Mouse (Mus musculus) intestine, embryonic 16.5 days (tissue): Measurements from ENCODE around the gene Clcc1. TPM values are rescaled to one million over a fixed set of nuclear protein-coding genes. Genes with fewer than 3 reads are reported as not detected.
A peak's percentile ranks its signal among the peaks of the same experiment; 100 is the strongest.

Source experiments
- ATAC-seq: fragments of 200-750 bp; cut with Nextera tagmentation; 2 replicates; pipeline ENCODE4 v1.8.0; 2017; ENCODE audit warnings: moderate TSS enrichment, moderate library complexity
- H3K27ac ChIP-seq: fragments of 300-500 bp; sonication (generic); 2 replicates; pipeline ENCODE4 v1.5.1; 2014; ENCODE audit warnings: mild to moderate bottlenecking, low read length
- H3K27me3 ChIP-seq: fragments of 300-500 bp; sonication (generic); replicated peaks from 2 replicates; pipeline ENCODE4 v1.6.1; 2014; ENCODE audit warnings: low read length, control low read depth, mixed read lengths; ENCODE audit not compliant: control insufficient read depth, insufficient read depth
- H3K36me3 ChIP-seq: fragments of 300-500 bp; sonication (generic); 2 replicates; pipeline ENCODE4 v1.6.1; 2014; ENCODE audit warnings: low read length, control low read depth; ENCODE audit not compliant: control insufficient read depth, insufficient read depth
- H3K4me1 ChIP-seq: fragments of 300-500 bp; sonication (generic); 2 replicates; pipeline ENCODE4 v1.6.1; 2014; ENCODE audit warnings: low read length, control low read depth, mixed read lengths; ENCODE audit not compliant: control insufficient read depth, insufficient read depth
- H3K4me2 ChIP-seq: fragments of 300-500 bp; sonication (generic); 2 replicates; pipeline ENCODE4 v1.6.1; 2014; ENCODE audit warnings: low read depth, low read length, control low read depth
- H3K4me3 ChIP-seq: fragments of 300-500 bp; sonication (generic); 2 replicates; pipeline ENCODE4 v1.5.1; 2014; ENCODE audit warnings: mild to moderate bottlenecking, low read length
- H3K9ac ChIP-seq: fragments of 300-500 bp; sonication (generic); 2 replicates; pipeline ENCODE4 v1.6.1; 2014; ENCODE audit warnings: low read depth, low read length
- H3K9me3 ChIP-seq: fragments of 300-500 bp; sonication (generic); 2 replicates; pipeline ENCODE4 v1.6.1; 2016; ENCODE audit warnings: low read length, control low read depth; ENCODE audit not compliant: control insufficient read depth
- WGBS: fragments of 180-500 bp; shearing (Covaris S2); extraction: QIAGEN DNeasy Blood & Tissue Kit; methylation state at CpG from one replicate; pipeline ENCODE4 v1.1.7; 2014; 5-methylcytosine and 5-hydroxymethylcytosine counted together
- polyA plus RNA-seq: library from polyadenylated mRNA; unstranded; fragments of >200 nt; fragmentation: Nextera tagmentation; extraction: Ambion mirVana; gene quantifications from 2 replicates; pipeline ENCODE4 v1.2.1, GENCODE M21; 2015

Gene Clcc1
- polyA plus RNA-seq, 1 experiment from 2014 or later, result 62.6 TPM

DNA sequence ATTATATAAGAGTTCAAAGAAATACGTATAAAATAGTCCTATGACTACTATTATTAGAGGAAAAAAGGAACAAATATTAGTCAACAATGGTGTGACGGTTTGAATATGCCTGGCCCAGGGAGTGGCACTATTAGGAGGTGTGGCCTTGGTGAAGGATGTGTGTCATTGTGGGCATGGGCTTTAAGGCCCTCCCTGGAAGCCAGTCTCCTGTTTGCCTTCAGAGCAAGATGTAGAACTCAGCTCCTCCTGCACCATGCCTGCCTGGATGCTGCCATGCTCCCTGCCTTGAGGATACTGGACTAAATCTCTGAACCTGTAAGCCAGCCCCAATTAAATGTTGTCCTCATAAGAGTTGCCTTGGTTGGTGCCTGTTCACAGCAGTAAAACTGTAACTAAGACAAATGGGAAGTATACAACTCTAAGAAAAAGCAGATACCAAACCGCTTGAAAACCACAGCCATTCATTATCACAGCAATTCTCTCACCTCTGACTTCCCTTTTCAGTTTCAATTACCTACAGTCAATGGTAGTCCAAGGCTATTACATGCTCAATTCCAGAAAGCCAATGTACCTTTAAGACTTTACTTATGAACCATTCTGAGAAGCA is 64.3 kb downstream of the Clcc1 start:
- Histone ChIP-seq H3K4me3 (no peak overlapping the region), H3K27ac (no peak overlapping the region), H3K4me2 (no peak overlapping the region), H3K4me1 (peaks cover 23% of the 10 kb centered on the region), H3K27me3 (no peaks in the 10 kb centered on the region), H3K36me3 (no peaks in the 10 kb centered on the region), H3K9me3 (no peaks in the 10 kb centered on the region), H3K9ac (no peak overlapping the region)
- no peak for ATAC-seq
- 82% methylated on average over 3 of the region's 3 CpGs for WGBS

DNA sequence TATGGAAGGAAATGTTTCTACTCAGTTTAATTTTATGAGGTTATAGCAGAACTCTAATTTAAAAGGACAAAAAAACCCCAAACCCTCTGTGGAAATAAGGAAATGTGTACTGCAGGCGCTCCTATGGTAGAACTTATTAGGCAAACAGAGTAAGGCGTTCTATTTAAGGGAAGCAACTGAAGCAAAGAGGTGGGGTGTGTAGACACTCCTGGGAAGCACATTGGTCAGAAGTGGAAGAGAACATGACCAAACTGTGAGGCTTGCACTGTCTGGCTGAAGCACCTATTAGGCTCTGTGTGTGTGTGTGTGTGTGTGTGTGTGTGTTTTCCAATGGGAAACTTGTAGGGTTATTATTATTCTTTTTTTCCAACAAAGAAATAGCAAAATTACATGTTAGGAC is 65.6 kb downstream of the Clcc1 start:
- Histone ChIP-seq H3K27ac (no peak overlapping the region), H3K36me3 (no peaks in the 10 kb centered on the region), H3K4me2 (no peak overlapping the region), H3K9me3 (no peaks in the 10 kb centered on the region), H3K4me3 (no peak overlapping the region), H3K4me1 (peaks cover 15% of the 10 kb centered on the region), H3K27me3 (no peaks in the 10 kb centered on the region), H3K9ac (no peak overlapping the region)
- ATAC-seq, result no peak
- 58% methylated on average over 2 of the region's 2 CpGs for WGBS

DNA sequence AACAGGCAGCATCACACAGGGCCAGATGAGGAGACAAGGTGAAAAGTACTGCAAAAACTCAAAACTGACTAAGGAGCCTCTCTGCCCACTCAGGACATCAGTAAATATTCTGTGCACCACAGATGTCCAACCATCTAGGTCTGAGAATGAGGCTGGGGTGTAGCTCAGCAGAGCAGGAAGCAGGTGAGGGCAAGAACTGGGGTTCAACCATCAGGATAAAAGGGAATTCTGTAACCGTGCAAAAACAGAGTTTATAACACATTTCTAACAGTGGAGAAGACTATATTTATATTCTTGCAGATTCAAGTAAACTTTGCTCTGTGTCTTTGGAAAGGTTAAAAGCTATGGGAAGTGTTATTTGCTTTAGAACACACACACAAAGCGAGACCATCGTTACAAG is 66.0 kb downstream of the Clcc1 start:
- ATAC-seq, result no peak
- no peaks in the 10 kb centered on the region for H3K27me3 ChIP-seq
- no peaks in the 10 kb centered on the region for H3K9me3 ChIP-seq
- H3K27ac ChIP-seq, result no peak overlapping the region
- H3K4me1 ChIP-seq, result peaks cover 15% of the 10 kb centered on the region
- H3K36me3 ChIP-seq, result no peaks in the 10 kb centered on the region
- peak overlapping the region; percentile 71; the same call in 1 of the 2 replicates for H3K4me2 ChIP-seq
- WGBS, result 58% methylated on average over 3 of the region's 3 CpGs
- no peak overlapping the region for H3K4me3 ChIP-seq
- no peak overlapping the region for H3K9ac ChIP-seq

DNA sequence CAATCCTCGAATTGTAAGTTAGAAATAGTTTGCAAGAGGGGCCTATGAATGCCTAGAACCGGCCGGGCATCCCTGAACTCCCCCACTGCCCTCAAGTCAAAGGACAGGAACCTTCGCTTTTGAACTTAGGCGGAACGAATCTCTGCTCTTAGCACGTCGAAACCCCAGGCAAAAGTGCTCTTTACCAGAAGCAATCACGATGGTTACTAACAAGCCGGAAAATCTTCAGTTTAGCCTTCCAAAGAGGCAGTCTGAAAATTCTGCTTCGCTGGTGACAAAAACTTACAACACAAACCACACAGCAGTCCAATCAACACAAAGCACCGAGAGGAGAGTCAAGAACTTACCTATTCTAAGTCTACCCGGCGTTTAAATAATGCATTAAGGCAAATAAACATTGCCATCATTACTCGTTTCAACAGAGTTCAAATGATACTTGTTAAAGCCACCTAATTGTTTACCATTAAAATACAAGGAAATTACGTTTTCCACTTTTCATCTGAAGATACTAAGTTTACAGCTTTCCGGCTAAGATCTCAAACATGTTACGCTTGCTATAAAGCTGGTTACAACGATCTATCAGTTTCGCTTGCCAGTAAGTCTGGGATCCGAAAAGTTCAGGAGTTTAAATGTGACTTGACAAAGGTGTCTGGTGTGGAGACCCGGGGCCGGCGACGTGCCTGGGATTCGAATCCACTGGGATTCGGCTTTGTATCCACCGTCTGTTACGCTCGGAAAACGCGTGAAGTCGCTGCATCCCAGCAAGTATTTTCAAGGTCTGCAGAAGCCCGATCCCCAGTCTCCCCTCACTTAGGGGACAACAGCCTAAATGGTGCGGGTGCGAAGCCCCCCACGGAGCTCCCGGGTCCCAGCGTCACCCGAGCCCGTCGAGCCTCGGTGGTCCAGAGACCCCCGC is 67.6 kb downstream of the Clcc1 start:
- H3K27me3 ChIP-seq, result no peaks in the 10 kb centered on the region
- H3K9ac ChIP-seq, result peak overlapping the region; percentile 87
- H3K36me3 ChIP-seq, result no peaks in the 10 kb centered on the region
- WGBS, result under 1% methylated on average over 44 of the region's 44 CpGs
- peaks cover 15% of the 10 kb centered on the region for H3K4me1 ChIP-seq
- no peaks in the 10 kb centered on the region for H3K9me3 ChIP-seq
- H3K4me3 ChIP-seq, result peak overlapping the region; percentile 75
- peak overlapping the region; percentile 71 for H3K4me2 ChIP-seq
- ATAC-seq, result peak; percentile 43
- H3K27ac ChIP-seq, result peak overlapping the region; percentile 94

DNA sequence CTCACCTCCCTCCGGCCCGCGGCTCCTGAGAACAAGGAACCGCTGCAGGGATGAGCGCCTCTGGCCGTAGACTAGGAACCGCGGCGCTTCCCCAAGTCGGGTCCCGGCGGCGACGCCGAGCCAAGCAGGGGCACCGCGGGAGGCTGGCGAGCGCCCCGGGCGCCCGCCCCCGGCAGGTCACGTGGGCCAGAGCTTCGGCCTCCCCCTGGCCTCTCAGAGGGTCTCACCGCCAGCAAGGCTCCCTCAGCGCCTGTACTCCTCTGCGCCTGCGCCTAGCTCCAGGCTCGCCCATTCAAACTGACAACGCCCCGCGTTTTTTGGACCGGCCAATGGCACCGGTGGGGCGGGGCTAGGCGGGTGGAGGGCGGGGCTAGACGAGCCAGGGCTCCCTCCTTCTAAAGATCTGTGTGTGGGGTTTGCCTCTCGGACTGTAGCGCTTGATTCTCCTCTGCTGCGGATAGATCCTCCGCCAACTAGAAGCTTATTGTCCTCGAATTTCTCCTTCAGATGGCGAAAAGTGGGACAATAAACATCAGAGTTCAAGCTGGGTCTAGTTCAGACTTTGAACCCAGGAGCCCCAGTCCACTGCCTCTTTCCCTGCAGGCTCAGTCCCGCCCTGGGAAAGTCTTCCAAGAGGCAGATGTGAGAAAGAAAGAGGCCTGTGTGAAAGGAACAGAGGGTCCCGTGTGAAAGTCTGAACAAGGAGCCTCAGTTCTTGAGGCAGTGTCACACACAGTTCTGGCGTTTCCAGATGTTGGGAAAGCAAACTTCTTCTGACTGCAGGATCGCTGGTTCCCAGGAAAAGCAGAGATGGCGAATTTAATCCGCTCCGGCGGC is 68.5 kb downstream of the Clcc1 start, which contains the start of gene Gpsm2:
TSS of gene Gpsm2 (minus strand) at position 274 of the 837 bp plus-strand sequence.
- Histone ChIP-seq H3K27ac (peak within 1 kb of the TSS; percentile 94), H3K36me3 (no peaks in the 10 kb centered on the region), H3K4me2 (peak within 1 kb of the TSS; percentile 71), H3K4me1 (peaks cover 15% of the 10 kb centered on the region), H3K27me3 (no peaks in the 10 kb centered on the region), H3K4me3 (peak within 1 kb of the TSS; percentile 75), H3K9ac (peak within 1 kb of the TSS; percentile 87), H3K9me3 (no peaks in the 10 kb centered on the region)
- ATAC-seq, result peak; percentile 98
- 4% methylated on average over 46 of the region's 53 CpGs for WGBS

DNA sequence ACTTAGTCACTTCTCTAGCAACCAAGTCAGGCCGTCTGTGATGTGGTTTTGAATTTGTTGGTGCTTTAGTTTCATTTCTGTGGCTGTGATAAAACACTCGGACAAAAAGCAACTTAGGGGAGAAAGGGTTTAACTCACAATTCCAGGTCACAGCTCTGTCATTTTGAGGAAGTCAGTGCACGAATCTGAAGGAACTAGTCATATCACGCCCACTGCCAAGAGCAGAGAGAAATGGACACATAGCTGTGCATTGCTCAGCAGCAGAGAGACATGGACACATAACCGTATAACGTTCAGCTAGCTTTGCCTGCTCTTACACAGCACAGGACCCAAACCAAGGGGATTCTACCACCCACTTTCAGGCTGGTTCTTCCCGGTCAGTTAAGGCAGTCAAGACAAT is 72.7 kb downstream of the Clcc1 start:
- Histone ChIP-seq H3K9me3 (no peaks in the 10 kb centered on the region), H3K4me3 (no peak overlapping the region), H3K4me1 (no peaks in the 10 kb centered on the region), H3K36me3 (no peaks in the 10 kb centered on the region), H3K9ac (no peak overlapping the region), H3K27me3 (no peaks in the 10 kb centered on the region), H3K4me2 (no peak overlapping the region), H3K27ac (no peak overlapping the region)
- WGBS, result 89% methylated on average over 7 of the region's 7 CpGs
- no peak for ATAC-seq

DNA sequence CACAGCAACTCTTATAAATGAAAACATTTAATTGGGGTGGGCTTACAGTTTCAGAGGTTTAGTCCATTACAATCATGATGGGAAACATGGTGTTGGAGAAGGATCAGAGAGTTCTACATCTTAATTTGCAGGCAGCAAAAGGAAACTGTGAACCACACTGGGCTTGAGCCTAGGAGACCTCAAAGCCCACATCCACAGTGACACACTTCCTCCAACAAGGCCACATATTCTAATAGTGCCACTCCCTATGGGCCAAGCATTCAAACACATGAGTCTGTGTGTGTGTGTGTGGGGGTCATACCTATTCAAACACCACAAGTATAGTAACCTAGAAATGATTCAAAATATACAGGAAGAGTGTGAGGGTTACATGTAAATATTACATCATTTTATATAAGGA is 73.6 kb downstream of the Clcc1 start:
- Histone ChIP-seq H3K36me3 (no peaks in the 10 kb centered on the region), H3K9me3 (no peaks in the 10 kb centered on the region), H3K9ac (no peak overlapping the region), H3K4me3 (no peak overlapping the region), H3K27ac (no peak overlapping the region), H3K4me2 (no peak overlapping the region), H3K4me1 (no peaks in the 10 kb centered on the region), H3K27me3 (no peaks in the 10 kb centered on the region)
- ATAC-seq, result no peak

DNA sequence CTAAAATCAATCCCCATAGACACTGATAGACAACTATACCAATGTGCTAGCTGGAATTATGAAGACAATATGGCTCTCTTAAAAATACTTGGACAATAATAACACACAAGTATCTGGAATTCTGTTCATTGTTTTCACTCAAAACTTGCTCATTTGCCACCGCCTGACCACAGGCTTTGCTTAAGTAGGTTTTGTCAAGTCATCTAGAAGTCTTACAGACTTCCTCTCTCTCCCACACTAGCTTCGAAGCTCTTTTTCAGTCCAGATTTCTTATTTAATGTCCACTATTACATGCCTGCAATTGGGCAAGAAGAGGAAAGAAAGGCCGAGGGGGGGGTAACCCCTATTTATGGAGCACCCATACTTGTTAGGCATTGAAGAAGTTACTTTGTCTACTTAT is 74.1 kb downstream of the Clcc1 start:
- no peak overlapping the region for H3K9ac ChIP-seq
- no peak overlapping the region for H3K27ac ChIP-seq
- WGBS, result 88% methylated on average over 3 of the region's 3 CpGs
- no peaks in the 10 kb centered on the region for H3K9me3 ChIP-seq
- no peak overlapping the region for H3K4me3 ChIP-seq
- H3K27me3 ChIP-seq, result no peaks in the 10 kb centered on the region
- no peak overlapping the region for H3K4me2 ChIP-seq
- no peak for ATAC-seq
- no peaks in the 10 kb centered on the region for H3K4me1 ChIP-seq
- H3K36me3 ChIP-seq, result no peaks in the 10 kb centered on the region
